Mouse (Mus musculus) Muller cell, postnatal 12 days (primary cell): ENCODE data around the gene Lhfpl5.

Experiments used
- DNase-seq: peaks from one replicate; pipeline ENCODE4 v3.0.0-alpha.2; 2015; ENCODE audit errors: inconsistent ontology term

The Lhfpl5 gene

DNA sequence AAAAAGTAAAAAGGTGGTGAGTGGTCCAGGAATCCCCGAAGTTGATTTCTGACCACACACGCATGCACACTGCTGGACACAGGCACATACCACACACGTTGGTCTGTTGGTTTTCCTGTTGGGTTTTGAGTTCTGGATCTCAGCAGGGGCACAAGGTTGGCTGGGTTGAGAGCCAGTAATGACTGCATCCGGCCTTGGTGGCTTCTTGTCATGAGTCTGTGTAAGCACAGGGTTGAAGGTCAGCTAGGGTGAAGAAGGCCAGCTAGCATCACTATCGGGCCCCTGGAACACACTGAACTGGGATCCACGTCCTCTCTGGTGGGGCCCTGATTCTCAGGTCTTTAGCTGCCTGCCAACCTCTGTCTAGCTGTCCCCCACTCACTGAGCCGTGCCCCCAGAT, 2.9 kb upstream of the Lhfpl5 start:
- no peak for DNase-seq

DNA sequence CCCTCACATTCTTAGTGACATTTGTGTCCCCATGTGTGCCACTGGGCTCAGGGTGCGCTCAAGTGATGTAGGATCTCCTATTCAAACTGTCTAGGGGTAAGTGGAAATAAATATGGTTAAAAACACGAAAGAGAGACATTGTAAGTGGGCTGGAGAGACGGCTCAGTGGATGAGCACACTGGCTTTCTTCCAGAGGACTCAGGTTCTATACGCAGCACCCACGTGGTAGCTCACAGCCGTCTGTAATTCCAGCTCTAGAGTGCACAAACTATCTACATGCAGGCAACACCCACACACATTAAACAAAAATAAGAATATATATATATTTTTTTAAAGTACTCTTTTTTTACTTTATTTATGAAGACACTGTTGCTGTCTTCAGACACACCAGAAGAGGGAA, 2.5 kb upstream of the Lhfpl5 start:
- no peak for DNase-seq

DNA sequence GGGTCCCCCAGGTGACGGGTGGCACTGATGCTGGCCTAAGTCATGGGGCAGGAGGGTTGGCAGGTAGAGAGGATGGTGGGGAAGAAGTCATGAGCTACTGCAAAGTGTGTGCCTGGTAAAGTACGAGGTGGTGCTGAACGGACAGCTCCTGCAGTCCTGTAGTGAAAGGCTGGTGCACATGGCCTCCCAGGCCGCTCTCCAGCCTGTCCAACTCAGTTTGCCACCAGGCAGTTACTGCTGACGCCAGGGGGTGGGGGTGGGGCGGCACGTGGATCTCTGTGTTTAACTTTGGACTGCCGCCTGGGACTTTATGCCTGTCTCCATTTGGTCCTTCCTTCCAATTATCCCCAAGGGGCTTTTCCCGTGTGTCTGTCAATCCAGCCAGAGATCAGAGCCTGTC, 5.0 kb downstream of the Lhfpl5 start:
- peak; percentile 61 for DNase-seq

DNA sequence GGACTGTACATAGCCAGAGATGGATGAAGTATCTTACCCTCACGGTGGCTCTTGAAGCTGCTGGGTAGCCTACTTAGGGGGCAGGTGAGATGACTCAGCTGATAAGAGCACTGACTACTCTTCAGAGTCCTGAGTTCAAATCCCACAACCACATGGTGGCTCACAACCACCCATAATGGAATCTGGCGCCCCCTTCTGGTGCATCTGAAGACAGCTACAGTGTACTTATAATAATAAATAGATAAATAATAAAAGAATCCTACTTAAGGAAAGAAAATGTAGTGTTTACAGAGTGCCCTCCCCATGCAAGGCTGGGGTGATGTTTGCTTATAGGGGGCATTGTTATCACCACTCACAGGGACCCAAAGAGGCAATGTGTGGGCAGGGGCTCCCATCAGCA, 5.6 kb downstream of the Lhfpl5 start:
- no peak for DNase-seq

DNA sequence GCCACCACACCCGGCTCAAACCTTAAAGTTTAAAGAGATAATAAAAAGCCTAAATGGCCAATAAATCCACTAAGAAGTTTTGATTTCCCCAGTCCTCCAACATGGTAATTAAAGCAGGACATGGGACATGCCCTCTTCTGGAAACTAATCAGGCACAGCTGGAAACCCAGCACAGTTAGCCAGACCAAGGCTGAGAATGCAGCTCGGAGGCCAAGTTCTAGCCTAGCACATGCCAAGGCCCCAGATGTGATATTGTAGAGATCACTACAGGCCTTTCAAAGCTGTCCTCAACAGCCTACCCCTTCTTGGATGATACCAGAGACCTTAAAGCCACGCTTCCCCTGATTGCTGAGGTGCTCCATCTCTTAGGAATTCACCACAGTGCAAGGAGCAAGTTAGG, 11.1 kb downstream of the Lhfpl5 start:
- no peak for DNase-seq

DNA sequence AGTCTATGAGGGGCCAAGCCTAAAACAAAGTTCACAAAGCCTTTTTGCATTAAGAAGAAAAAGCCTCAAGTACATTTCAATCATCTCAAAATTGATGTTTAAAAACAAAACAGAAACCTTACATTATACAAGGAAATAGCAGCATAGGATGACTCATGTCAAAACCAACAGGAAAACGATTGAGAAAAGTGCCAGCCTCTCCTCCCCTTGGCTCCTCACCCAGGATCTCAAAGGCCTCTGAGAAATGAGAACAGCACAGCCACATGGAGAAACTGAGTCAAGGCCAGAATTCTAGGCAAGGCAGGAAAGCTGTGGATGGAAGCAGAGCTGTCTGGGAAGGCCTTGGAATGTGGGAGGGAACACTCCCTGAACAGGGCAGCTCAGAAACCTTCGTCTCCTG, 13.2 kb downstream of the Lhfpl5 start:
- DNase-seq = no peak

DNA sequence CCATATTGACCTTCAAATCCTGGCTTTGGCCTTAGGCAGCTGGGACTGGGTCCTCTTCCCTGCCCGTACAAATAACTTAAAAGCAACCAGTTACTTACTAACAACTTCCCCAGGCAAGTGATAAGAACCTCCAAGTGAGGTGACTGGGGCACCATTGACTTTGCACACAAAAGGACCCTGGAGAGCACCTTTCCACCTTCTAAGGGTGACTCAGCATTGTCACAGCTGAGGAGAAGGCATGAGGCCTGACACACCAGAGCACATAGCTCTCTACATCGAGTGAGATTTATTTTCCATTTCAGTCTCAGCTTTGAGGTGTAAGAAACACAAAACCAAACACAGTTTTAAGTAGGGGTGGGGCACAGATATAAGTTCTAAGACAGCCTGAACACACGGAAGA, 15.2 kb downstream of the Lhfpl5 start:
- DNase-seq = no peak

DNA sequence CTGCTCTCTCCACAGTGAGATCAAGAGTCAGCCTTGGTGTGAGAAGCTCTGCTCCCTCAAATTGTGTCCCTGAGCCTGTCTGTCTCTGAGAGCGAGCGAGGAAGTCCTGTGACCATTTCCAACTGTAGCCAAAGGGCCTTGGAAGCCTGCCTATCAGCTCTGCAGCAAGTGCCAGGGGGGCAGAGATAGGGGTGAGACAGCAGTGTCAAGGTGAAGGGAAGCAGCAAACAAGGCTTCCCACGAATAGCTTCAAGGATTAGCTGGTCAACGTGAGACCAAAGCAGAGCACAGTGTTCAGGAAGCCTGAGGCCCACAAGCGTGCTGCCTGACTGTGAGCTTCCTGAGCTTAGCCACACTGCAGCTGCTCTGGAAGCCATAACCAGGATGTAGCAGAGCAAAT, 16.0 kb downstream of the Lhfpl5 start:
- no peak for DNase-seq

DNA sequence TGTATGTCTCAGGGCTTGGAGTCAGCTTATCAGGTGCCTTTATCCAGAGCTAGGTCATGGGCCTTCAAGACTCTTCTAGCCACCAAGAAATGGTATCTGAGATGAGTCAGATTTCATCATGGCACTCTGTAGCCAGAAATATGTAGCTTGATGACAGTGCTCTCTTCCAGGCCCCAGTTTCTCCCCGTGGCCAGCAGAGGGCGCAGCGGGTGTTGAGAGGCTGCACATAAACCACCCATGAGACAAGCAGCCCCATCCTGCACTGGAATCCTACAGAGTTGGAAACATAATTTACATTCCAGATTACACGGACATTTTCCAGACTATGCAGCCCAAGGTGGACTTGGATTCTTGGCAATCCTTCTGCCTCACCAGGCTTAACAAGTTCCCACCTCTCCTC, 17.6 kb downstream of the Lhfpl5 start:
- DNase-seq = peak; percentile 79

DNA sequence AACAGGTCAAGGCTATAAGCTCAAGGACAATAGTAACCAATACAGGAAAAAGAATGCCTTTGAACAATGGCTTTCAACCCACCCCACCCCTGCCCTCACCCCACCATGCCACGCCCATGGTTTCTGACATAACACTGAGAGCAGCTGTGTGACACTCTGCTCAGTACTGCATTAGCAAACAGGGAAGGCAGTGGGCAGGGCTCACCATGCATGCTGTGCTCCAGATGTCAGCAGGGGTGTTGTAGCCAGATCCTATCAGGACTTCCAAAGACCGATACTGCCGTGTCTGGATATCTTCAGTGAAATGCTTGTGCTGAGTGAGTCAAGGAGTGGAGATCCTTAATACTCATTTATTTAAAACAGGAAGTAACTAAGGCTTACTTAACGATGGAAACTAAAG, 18.5 kb downstream of the Lhfpl5 start:
- DNase-seq = no peak

DNA sequence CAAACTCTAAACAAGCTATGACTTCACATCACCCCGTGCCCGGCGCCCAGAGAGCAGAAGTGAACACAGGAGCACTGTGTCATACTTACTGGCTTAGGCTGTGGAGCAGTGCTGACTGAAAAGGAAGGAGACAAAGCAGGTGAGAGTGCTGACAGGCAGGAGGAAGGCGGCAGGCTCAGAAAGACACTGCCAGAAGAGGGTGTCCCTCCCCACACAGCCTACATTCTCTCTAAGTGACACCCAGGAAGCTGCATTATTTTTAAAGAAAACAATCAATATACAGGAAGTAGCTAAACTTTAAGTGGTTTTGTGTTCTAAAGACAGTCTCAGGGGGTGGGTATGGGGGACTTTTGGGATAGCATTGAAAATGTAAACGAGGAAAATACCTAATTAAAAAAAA, 25.3 kb downstream of the Lhfpl5 start:
- no peak for DNase-seq

DNA sequence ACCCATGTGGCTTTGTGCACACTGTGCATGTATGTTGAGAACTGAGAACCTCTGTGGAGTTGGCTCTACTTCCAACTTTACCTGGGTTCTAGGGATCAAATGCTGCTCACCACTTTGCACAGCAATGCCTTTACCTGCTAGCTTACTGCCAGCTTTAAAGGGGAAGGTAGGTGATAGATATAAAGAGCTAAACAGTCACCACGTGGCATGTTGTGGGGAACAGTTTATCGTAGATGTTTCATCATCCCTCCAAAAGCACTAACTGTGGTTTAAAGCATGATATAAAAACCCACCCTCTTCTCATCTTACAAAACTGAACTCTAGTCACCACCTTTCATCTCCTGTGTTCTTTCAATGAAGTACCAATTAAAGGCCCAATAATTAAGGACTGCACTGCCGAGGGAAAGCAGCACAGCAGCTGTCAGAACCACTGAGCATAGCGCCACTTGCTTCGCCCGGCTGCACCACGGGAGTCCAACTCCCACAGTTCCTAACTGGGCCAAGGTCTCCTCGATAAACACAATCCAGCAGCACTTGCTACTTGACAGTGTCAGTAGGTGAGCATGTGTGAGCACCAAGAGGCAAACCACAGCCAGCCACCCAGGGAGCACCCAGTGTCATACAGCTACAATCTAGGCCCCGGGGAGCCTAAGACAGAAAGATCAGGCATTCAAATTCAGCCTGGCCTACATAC, 26.3 kb downstream of the Lhfpl5 start:
- DNase-seq = peak; percentile 11

DNA sequence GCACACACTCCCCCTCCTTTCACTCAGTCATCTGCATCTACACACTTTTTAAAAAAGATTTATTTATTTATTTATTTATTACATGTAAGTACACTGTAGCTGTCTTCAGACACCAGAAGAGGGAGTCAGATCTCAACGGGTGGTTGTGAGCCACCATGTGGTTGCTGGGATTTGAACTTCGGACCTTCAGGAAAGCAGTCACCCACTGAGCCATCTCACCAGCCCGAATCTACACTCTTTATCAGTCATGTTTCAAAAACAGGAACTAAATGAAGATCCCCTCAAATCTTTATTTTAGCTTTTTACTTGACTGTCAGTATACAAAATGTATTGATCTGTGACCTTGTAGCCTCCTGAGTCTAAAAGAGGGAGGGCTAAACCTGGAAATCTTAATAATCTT, 34.1 kb downstream of the Lhfpl5 start:
- DNase-seq = no peak

DNA sequence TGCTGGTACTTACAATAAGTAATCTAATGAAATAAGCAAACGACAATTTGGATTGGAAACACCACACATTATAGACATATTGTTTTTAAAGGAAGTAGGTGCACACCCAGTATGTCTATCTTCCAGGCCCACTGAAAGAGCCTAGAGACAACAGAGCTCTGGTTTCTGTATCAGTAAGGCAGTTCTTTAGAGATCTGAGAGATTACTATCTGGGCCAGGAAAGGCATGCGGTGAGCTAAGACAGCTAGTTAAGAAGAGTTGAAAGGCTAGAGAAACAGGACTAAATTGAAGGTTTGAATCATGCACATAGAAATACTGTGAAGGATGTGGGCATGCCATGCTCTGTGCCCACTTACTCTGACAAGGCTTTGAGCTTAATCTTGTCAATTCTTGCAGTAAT, 37.2 kb downstream of the Lhfpl5 start:
- no peak for DNase-seq

DNA sequence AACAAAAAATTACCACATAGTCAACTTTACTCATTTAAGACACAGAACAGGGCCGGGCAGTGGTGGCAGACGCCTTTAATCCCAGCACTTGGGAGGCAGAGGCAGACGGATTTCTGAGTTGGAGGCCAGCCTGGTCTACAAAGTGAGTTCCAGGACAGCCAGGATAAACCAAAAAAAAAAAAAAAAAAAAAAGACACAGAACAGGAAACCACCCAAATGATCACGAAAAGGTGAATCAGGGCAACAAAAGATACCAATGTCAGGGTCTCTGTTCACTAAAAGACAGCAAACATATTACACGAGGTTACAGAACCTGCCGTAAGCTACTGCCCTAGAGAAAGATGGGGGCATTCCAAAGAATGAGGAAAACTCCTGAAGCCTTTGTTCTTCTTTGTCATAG, 37.7 kb downstream of the Lhfpl5 start:
- no peak for DNase-seq

DNA sequence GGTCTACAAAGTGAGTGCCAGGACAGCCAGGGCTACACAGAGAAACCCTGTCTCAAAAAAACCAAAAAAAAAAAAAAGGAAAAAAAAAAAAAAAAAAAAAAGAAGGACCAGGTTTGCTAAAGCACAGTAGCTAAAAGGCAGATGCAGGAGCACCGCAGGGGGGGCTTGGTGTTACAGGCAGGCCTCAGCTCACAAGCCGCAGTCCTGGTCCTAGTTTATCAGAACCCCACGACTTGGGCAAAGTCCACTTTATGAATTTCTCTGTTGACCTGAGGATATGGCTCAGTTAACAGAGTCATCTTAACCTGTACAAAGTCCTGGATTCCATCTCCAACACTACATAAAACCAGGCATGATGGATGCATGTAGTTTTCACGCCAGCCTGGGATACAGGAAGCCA, 39.9 kb downstream of the Lhfpl5 start:
- no peak for DNase-seq

DNA sequence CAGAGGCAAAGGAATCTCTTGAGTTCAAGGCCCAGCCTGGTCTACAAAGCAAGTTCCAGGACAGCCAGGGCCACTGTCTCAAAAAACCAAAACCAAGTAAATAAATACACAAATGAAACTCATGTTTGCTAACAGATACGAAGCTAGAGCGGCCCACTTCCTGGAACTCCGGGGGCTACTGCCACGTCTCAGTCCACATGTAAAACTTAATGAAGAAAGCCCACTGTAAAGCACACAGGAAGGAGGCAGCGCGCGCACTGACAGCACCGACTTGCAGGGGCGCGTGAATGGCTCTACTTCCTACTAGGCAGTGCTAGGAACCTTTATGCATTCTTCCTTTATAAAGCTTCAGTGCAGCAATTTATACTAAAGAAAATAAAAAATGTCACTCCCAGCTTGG, 42.2 kb downstream of the Lhfpl5 start:
- no peak for DNase-seq

DNA sequence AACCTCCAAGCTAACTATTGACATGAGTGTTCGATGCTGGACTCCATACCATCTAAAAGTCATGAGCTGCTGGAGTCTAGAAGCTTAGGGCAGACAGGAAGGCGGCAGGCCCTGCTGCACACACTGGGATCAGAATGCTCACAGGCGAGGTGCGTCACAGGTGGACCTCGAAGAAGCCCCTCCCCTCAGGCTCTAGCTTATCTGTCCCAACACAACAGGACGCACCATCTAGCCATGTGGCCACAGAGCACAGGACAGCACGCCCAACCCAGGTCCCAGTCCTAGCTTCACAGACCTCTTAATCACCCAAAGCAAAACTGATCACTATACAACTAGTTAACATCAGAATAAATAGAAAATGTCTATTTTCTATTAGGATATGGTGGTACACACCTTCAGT, 42.7 kb downstream of the Lhfpl5 start:
- DNase-seq = no peak

DNA sequence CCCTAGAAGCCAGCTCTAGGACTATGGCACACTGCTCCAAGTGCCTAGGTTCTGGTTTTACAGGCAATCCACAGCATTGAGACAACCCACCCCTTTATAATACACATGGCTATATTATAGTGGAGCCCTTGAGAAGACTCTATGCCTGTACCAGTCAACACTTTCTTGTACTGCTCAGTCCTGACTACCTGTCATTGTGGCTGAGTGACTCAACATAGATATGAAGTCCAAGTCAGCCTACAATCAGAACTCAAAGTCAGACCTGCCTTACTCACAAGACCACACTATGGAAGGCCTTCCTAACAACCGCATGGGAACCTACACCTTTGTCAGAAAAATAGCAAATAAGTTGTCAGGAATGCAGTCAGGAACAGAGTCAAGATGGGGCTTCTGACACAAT, 43.3 kb downstream of the Lhfpl5 start:
- no peak for DNase-seq

DNA sequence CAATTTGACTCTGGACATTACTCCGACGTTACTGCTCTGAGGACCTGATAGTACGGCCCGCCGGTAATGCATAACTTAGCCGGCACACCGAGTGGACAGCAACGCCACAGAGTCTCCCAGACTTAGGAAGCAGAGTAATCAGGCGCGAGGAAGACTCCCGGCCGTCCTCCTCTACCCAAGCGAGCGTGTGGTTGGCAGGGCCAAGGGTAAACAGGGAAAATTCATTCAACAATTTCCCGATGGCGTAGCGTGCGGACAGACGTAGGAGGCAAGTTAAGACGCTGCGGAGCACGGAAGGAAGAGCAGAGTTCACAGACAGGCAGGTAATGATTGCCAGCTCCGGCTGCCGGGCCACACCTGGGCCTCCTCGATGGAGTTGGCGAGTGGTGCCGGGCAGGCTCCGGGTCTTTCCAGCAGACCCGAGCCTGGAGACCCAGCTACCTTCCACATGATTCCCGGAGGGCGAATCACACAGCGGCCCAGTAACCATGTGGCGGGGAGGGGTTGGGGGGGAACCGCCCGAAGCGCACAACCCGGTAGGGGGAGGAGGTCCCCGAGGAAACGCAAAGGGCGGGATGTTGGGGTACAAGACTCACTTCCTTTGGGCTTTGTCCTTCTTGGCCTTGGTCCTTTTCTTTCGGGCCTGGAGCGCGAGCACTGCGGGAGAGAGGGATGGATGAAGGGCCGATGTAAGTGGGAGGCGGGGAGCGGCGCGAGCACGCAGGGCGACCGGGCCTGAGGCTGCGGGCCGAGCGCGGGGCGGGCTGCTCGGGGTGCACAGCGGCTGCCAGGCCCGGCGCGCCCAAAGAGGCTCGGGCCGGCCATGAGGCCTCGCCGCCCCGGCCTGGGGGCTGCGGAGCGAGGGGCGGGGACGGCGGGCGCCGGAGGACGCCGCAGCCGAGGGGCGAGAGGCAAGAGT, 46.2 kb downstream of the Lhfpl5 start:
- peak; percentile 87 for DNase-seq

DNA sequence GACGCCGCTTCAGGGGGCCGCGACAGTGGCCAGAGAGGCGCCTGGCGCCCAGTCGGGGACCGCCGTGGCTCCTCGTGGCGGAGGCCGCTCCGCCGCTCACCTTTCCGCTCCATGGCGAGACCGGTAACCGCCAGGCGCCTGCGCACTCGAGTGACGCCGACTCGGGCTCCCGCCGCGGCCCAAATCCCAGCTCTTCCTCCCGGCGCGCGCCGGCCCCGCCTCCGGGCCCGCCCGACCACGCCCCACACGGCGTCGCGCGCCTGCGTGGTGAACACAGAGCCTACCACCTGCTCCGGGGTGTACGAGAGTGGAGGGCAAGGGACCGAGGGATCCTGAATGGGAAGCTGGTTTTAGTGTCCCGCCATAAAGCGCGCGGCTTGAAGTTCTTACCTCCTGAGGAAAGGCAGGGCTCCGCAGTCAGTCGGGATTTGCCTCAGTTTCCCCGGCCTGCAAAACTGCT, 46.9 kb downstream of the Lhfpl5 start, which contains the start of gene Srpk1:
Gene Srpk1 (minus strand): TSS at position 410 of the 460 bp plus-strand sequence.
- peak; percentile 95 for DNase-seq

DNA sequence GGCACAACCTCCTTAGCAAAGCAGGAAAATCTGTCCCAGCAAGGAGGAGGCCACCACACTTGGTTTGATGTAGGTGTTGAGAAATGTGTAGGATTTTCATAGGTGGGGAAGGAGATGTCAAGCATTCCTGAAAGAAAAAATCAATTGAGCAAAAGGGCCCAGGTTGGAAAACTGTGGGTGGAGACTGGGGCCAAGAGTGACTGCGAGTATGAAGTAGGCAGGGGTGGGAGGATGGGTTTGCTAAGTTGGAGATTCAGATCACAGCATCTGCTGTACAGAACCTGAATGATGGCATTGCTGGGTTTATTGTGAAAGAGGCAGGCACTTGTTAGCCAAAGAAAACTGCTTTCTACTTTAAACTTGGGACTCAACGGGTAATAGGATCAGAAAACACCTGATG, 49.4 kb downstream of the Lhfpl5 start:
- DNase-seq = no peak

DNA sequence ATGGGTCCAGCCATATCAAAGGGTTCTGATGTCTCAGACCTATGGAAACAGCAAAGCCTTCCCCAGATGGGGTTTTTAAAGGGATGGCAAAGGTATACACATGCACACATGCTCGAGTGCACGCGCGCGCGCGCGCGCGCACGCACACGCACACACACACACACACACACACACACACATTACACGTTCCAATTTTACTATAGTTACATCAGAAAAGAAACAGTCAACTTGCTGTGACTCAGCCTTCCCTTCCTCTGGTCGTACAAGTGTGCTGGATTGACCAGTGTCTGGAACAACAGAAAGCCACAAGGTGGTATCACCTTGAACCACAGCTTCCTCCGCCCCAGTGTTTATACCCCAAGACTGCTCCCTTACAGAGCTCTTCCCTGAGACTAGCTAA, 49.9 kb downstream of the Lhfpl5 start:
- no peak for DNase-seq
